ENCODE assay signal across 8 mouse cellular contexts in the genomic region with DNA sequence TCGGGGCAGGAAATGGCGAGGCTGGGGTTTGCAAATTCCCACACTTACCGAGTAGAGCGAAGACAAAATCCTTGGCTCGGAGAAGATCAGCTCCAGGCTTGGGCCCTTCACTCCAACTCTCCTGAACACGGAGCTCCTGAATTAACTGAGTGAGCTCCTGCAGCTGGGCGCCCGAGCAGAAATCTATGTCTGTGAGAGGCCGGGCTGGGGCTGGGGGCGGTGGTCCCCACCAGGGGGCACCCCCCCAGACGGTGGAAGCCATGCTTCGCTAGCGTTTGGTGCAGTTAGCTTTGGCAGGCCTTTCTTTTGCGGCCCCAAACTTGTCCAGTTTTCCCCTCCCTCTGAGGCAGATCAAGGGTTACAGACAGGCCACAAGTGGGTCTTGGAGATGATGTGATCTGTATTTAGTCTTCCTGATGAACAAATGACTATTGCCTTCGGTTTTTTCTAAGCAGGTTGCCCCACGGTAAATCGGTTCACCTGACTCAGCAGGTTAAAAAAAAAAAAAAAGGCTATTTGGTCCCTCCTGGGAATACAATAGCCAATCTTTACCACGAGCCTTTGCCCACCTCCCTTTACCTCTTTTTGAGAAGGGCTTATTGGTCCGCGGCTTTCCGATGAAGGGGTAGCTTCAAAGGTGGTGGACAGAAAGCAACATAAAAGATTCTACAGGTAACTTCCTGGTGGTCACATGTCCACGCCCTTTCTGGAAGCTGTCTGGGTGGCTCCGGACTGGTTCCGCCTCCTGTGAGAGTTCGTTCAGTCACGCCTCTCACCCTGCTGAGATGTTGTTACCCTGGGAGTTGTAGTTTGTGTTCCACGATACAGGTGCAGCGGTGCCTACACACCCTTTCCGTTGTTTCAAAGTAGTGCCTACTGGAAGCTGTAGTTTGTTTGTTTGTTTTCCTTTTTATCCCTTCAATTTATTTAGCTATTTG. TPM values are rescaled to one million over a fixed set of nuclear protein-coding genes. Genes with fewer than 3 reads are reported as not detected.
DNase-seq lines count a peak whose midpoint lies in the region; ATAC-seq and TF ChIP-seq lines count a peak whose summit lies in the region.

A gene (minus strand): TSS at position 653 of the 938 bp plus-strand sequence.

- peak within 1 kb of the TSS; percentile 86 for H3K4me2 ChIP-seq in lung, postnatal 0 days (replicated peaks; ENCODE audit: low read depth, low read length)

- DNase-seq in ZHBTc4 (ENCODE audit: low read depth, low spot score) (peak; percentile 85), adipocyte (ENCODE audit: low spot score) (no peak)
- DNase-seq in fat pad, adult 2 months (ENCODE audit: extremely low read depth, low read depth, low spot score), result peak; percentile 63
- DNase-seq in kidney, adult 9 months, result peak; percentile 93
- DNase-seq in lung, postnatal 0 days (ENCODE audit: low spot score), result peak; percentile 88
- no peak for DNase-seq in right cerebral cortex, postnatal 14 days
- no peak for DNase-seq in adrenal gland, postnatal 14 days
- DNase-seq in left cerebral cortex, adult 8-10 months (ENCODE audit: low spot score in 2 of 2), result no peak

- ATAC-seq in lung, postnatal 0 days, result peak; percentile 62

- 12% methylated on average over 29 of the region's 29 CpGs for WGBS in lung, postnatal 0 days

- H3K4me3 ChIP-seq in lung, postnatal 0 days (ENCODE audit: low read depth, low read length), result peak within 1 kb of the TSS; percentile 21

- H3K9me3 ChIP-seq in lung, postnatal 0 days (ENCODE audit: low read length), result no peaks in the 10 kb centered on the region

- no peak for TF ChIP-seq CTCF in lung, postnatal 0 days (IDR thresholded peaks at IDR 0.05)

- H3K27me3 ChIP-seq in lung, postnatal 0 days (replicated peaks; ENCODE audit: insufficient read depth, low read length), result 0 out of 2 replicates have a peak, but pooled peaks cover 6% of the 10 kb centered on the region

- no peak for TF ChIP-seq EP300 in lung, postnatal 0 days (IDR thresholded peaks at IDR 0.05)

- 0 out of 2 replicates have a peak within 1 kb of the TSS, but pooled peaks have one; percentile 16 for H3K9ac ChIP-seq in lung, postnatal 0 days (replicated peaks; ENCODE audit: low read depth)

- no peak within 1 kb of the TSS for H3K27ac ChIP-seq in lung, postnatal 0 days (ENCODE audit: low read length)

- H3K4me1 ChIP-seq in lung, postnatal 0 days (ENCODE audit: insufficient read depth, low read depth, low read length), result peaks cover 33% of the 10 kb centered on the region; the same call in 1 of the 2 replicates

- H3K36me3 ChIP-seq in lung, postnatal 0 days (ENCODE audit: insufficient read depth, low read length), result no peaks in the 10 kb centered on the region

RNA-seq across cellular contexts. Expression of the gene that starts here (rescaled TPM):
- polyA plus RNA-seq in lung, postnatal 0 days (2015; fragmentation: Nextera tagmentation; extraction: Ambion mirVana), result 14.3 and 14.9 TPM in 2 replicates
- 0.74 and 1.1 TPM in 2 replicates for total RNA-seq in adrenal gland, postnatal 14 days (2021)
- total RNA-seq in left cerebral cortex, adult 8-10 months (2022), result under 1 TPM in 2 of 4 experiments, not detected in 2; 0.16 to 0.20 TPM

Comparison
In these comparisons a context has a peak if more than half of its experiments do, and no peak if none do; other contexts are left out.
1. DNase-seq: peak in ZHBTc4 (single experiment), fat pad, adult 2 months (single experiment), kidney, adult 9 months (single experiment) and lung, postnatal 0 days (single experiment); none in adipocyte (single experiment), right cerebral cortex, postnatal 14 days (single experiment), adrenal gland, postnatal 14 days (single experiment) and left cerebral cortex, adult 8-10 months (0 of 2).